Mouse (Mus musculus) natural killer cell, adult 2 months (primary cell): ENCODE results near the gene Cnga3.

Source experiments
- DNase-seq, 2 experiments: peaks; one replicate each; pipeline ENCODE4 v3.0.0; 2022; ENCODE audit warnings: low spot score in 2 of 2

The Cnga3 gene

GRCm38 (mm10) chr1:37214144-37214543, at the start of gene Cnga3:
TSS of gene Cnga3 (plus strand) at chr1:37214434.
- DNase-seq, result no peak

DNA sequence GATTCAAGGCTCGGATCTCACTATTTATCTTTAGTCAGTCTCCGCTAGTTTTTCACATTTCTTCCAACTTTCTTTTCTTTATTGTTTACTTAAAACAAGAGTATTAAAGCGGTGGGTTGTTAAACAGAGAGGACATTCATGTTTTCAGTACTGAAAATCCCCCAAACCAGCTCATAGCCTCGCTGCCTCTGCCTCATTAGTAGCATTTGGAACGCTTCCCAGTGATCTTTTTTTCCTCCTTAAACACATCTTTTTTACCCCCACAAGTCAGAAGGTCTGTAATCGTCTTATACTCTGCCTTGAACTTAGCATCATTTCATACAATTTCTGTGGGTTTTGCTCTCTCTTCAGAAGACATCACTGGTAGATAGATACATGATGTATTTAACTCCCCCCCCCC, 48.2 kb upstream of the Cnga3 start:
- DNase-seq, result no peak

DNA sequence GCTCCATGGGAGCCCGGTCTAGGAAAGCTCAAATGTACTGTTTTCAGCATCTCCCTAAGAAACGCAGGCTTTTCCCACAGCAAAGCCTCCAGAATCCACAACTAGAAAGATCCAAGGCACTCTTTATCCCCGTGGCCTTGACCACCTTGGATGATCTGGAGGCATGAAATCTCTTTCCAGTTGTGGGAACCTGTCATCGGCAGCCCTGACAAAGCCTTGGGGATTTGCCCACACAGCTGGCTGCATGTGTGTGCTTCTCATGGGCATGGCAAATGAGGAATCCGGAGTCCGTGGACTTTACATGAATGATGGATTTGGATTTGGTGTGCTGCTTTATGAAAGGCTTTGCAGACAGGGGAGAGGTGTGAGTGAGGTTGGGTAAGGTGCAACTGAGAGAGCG, 46.3 kb upstream of the Cnga3 start:
- DNase-seq, result no peak

DNA sequence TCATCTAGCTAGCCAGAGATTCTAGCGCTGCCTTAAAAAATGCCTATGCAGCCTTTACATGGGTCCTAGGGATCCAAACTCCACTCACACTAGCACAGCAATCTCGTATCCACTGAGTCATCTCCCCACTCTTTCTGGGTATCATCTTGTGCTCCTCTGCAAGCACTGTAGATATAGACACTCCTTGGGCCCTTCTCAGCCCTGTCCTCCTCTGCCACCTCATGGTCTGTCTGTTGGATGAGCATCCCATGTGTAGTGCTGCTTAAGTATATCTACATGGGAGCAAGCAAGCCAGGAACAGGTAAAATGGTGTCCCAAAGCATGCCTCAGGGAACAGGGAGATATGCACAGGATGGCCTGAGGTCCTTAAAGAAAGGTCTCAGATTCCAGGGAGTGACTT, 36.4 kb upstream of the Cnga3 start:
- DNase-seq, result no peak

- no peak for DNase-seq
Measured at GRCm38 (mm10) chr1:37179852-37180251, 34.4 kb upstream of the Cnga3 start.

DNA sequence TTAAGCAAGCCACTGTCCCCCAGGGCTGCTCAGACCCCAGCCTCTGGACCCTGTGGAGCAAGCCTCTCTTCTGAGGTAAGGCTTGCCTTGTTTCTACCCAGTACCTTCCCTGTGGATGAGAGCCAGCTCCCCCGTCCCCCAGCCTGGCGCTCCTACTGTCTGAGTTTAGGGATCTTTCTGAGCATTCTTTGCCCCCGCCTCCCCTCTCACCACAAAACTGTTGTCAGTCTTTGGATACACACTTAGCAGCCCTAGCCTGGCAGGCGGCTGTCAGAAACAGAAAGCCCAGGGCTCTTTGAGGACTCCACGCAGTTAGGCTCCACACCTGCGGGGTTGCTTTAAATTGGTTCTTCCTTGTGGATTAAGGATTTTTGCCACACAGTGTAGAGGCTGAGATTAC, 27.2 kb upstream of the Cnga3 start:
- DNase-seq, result no peak

- no peak for DNase-seq
Measured at GRCm38 (mm10) chr1:37194607-37195006, 19.6 kb upstream of the Cnga3 start.

GRCm38 (mm10) chr1:37201406-37201805, 12.8 kb upstream of the Cnga3 start:
- no peak for DNase-seq

GRCm38 (mm10) chr1:37207743-37208142, 6.5 kb upstream of the Cnga3 start:
- no peak for DNase-seq

DNA sequence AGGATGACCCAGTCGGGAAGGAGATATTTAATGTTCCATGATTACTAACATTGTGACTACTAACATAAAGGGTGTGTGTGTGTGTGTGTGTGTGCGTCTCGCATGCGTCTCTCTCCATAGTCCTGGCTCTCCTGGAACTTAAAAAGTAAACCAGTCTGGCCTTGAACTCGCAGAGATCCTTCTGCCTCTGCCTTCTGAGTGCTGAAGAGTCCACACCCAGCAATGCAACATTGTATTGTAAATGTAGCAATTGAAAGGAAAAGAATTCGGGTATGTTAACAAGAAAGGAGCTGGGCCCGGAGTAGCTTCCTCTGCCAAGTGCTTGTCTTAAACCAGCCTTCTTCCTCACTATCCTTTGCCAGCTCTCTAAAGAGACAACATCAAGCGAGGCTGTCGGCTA, 1.9 kb upstream of the Cnga3 start:
- DNase-seq, result no peak

- DNase-seq, result no peak
Measured at GRCm38 (mm10) chr1:37218386-37218785, 4.2 kb downstream of the Cnga3 start.

DNA sequence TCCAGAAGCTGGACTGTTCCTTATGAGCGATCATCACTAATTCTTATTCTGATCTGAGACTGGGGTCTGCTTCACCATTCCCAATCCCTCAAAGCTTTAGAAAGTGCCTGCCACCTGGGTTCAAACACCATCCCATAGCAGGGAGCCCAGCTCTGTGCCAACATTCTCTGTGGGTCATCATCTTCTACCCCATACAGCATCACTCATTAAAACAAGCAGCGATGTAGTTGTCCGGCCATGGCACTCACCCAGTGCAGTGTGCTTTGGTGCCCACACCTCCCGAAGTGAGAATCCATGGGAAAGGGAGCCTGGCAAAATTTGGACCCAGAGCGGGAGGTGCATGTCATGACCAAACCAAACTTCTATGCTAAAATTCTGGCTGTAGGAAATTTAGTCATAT, 5.4 kb downstream of the Cnga3 start:
- no peak for DNase-seq

GRCm38 (mm10) chr1:37220134-37220907, 6.1 kb downstream of the Cnga3 start:
- no peak for DNase-seq

DNA sequence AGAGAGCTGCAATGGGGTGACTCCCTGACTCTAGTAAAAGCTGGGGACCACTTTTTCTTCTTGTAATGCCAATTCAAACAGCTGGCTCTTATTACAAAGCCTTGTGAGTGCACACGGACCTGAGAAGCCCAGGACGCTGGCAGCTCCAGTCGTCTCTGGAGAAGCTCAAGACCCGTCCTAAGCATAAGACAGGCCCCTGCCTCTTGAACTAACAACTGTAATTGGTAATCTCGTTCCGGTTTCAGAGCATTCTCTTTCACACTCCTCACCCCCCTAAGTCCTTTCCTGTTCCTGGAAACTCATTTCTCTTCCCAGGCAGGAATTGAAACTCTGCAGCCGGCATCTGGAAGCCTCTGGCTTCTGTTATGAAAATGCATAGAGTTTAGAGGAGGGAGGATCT, 7.8 kb downstream of the Cnga3 start:
- no peak for DNase-seq

GRCm38 (mm10) chr1:37230404-37230803, 16.2 kb downstream of the Cnga3 start:
- DNase-seq, result no peak

- no peak for DNase-seq
Measured at GRCm38 (mm10) chr1:37231295-37231701, 17.1 kb downstream of the Cnga3 start.

- no peak for DNase-seq
Measured at GRCm38 (mm10) chr1:37239045-37239635, 24.9 kb downstream of the Cnga3 start.

DNA sequence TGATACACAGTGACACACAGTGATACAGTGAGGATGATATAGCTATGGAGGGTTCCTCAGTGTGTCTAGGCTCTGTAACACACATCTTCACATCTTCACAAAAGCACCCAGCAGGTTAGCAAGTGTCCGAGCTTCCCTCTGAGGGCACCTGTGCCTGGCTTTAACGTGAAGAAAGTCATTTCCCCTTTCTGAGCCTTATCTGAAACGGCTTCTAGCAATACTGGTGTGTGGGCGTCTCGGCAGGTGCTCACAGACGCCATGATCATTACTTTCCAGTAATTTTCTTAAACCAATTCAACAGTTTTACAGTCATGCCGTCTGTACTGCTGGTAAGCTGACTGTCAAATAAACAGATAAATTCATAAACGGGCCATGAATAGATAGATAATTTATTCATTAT, 28.0 kb downstream of the Cnga3 start:
- DNase-seq, result no peak

DNA sequence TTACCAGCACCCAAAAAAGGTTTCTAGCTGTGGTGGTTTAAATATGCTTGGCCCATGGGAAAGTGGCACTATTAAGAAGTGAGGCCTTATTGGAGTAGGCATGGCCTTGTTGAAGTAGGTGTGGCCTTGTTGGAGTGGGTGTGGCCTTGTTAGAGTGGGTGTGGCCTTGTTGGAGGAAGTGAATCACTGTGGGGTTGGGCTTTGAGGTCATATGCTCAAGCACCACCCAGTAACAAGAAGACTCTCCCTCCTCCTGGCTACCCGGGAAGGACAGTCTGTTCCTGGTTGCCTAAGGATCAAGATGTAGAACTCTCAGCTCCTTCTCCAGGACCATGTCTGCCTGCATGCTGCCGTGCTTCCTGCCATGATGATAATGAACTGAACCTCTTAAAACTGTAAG, 32.2 kb downstream of the Cnga3 start:
- DNase-seq, result no peak

- no peak for DNase-seq
Measured at GRCm38 (mm10) chr1:37248406-37248805, 34.2 kb downstream of the Cnga3 start.

GRCm38 (mm10) chr1:37250643-37251310, 36.5 kb downstream of the Cnga3 start:
- DNase-seq, result peak; percentile 62 to 77

DNA sequence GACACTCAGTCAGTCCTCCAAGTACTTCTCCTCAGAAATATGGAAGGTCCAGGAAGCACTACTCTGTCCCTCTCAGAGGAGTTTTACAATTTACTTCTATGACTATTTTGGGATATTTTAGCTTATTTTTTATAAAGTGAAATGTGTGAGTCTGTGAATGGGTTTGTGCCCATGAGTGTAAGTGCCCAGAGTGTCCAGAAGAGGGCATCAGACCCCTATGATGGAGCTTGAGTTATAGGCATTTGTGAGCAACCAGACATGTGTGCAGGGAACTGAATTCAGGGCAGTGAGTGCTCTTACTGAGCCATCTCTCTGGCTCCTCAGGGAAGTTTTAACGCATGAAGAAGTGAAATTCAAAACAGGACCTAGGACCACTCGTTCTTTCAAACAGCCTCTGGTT, 44.2 kb downstream of the Cnga3 start:
- no peak for DNase-seq

DNA sequence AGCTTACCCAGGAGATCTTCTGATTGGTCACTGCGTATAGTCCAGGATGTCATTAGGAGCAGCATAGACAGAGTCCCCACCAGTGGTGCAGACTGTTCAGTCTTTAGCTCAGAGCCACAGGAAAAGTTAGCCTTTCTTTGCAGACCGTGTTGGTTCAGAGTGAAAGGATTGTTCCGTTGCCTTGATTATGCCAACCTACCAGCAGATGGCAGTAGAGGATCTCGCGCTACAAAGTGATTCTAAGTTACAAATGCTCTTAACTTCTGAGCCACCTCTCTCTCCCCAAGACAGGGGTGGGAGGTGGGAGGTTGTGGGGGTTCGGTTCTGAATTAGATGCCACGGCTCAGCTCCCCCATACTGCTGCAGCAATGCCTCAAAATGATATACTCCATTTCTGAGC, 58.2 kb downstream of the Cnga3 start:
- peak; percentile 54 to 68 for DNase-seq
